Mouse (Mus musculus): ENCODE measurements at regions not wholly inside any gene's neighbourhood (a gene's known extent, or its start where the extent isn't known, plus 50 kb on each side); places are given as distances from the start of the nearest gene placed in this dataset.

GRCm38 (mm10) chr14:76188105-76188645 lies 77.5 kb downstream of the Nufip1 start:
- DNase-seq (ENCODE audit: low read depth), result no peak

DNA sequence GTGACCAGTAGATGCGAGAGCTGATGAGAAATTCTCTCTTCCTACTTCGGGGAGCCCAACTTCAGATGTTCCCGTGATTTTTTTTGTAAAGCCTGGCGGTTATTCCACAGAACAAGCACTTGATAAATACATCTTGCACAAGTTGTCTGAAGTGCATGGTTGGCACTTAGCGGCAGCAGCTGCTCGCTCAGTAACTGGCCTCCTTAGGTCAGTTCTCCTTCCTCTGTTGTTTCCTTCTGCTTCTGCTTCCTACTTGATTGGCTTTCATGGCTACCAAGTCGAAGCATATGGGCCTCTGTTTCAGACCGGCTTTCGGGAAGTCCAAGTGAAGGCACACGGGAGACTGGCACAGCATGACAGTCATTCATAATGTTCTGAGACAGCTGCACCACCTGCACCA lies 84.6 kb downstream of the Nufip1 start:
- no peak for DNase-seq (ENCODE audit: low read depth)

- no peak for DNase-seq (ENCODE audit: low read depth)
Measured at GRCm38 (mm10) chr14:76197357-76197756, 86.7 kb downstream of the Nufip1 start.

DNA sequence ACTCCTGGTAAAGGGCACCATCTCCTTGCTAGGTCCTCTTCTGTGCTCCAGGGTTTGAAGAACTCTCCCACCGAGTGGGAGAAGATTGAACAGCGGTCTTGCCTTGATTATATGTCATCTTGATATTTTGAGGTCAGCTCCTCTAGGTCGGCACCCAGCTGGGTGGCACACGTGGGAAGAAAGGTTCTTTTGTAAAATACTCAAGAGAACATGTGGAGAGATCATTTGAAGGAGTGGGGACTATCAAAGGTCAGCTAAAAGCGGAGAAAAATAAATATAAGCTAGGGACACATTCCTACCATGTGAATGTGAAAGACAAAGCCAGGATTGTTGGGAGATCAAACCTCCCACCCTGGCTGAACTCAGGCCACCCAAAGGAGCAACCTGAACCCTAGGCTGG lies 87.7 kb downstream of the Nufip1 start:
- DNase-seq (ENCODE audit: low read depth), result no peak

DNA sequence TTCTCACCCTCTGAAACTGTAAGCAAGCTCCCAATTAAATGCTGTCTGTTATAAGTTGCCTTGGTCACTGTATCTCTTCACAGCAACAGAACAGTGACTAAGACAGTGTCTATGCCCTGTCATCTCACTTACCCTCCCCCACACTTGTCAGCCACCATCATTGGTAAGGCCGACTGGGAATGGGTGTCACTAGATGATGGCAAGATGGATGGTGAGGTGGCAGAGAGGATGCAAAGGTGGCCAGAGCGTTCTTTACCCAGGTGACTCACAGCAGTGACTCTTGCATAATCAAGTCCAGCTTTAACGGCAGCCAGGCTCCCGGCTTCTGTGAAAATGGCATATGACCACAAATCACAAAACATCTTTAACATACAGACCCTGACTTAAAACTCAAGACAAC lies 91.9 kb downstream of the Nufip1 start:
- no peak for DNase-seq (ENCODE audit: low read depth)

DNA sequence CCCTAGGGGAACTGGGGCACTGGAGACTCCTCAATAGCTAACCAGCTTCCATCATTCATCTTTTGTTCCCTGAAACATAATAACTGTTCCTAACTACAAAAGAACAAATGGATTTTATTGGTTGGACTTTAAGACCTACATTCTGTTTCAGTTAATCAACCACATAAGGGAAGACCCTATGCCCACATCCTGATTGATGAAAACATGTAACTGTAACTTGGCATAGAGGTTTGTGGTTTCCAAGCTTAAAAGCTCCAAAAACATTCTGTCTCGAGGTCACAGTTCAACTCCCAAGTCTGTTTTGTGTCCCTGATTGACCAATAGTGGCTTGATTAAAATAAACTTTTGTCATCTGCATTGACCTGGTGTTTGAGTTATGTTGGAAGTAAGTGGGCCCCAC lies 92.4 kb downstream of the Nufip1 start:
- DNase-seq (ENCODE audit: low read depth), result no peak

GRCm38 (mm10) chr14:76216446-76217177 lies 105.9 kb downstream of the Nufip1 start:
- no peak for DNase-seq (ENCODE audit: low read depth)

DNA sequence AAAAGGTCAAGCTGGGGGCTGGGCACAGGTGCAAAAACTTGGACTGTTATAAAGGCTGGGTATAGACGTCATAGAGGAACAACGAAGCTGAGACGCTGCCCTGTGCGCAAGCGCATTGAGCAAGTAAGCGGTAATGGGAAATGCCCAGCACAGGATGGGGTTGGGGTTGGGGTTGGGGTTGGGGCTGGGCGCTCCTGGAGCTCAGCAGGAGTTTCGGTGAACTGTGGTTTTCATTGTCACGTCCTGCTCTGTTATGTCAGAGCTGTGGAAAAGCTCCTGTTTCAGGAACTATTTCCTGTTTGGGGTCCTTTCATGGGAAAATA lies 106.4 kb downstream of the Nufip1 start:
- DNase-seq (ENCODE audit: low read depth), result no peak

- no peak for DNase-seq (ENCODE audit: low read depth)
Measured at GRCm38 (mm10) chr14:76217571-76218256, 107.0 kb downstream of the Nufip1 start.

DNA sequence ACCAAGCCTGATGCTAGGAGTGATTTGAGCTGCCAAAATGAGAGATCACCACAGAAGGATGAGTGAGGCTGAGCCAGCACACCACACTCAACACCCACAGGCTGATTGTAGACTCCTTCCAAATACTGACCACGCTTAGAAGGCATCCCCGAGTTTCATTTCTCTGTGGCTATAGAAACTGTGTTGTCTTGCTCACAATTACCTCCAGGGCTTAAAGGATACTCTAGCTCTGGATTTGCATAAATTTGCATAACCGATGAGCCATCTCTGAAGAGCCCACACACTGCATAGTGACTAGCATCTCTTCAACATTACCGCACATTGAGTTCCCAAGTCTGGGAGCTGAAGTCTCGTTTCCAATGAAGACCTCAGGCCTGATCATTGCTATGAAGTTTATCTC lies 110.3 kb downstream of the Nufip1 start:
- DNase-seq (ENCODE audit: low read depth), result no peak

- no peak for DNase-seq (ENCODE audit: low read depth)
Measured at GRCm38 (mm10) chr14:76221617-76222319, 111.1 kb downstream of the Nufip1 start.

DNA sequence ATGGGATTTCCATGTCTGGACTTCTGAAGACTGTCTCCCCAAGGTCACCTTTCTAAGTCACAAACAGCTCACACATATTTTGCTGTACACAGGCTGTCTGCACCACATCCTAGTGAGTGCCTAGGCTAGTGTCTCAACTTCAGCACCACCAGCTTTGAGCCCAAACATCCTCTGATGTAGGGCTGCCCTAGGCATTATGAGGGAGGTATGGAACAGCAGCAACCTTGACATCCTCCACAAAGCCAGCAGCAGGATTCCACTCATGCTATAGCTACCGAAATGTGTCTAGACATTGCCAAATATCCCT lies 111.6 kb downstream of the Nufip1 start:
- DNase-seq (ENCODE audit: low read depth), result no peak

- DNase-seq (ENCODE audit: low read depth), result no peak
Measured at GRCm38 (mm10) chr14:76223036-76223650, 112.5 kb downstream of the Nufip1 start.

GRCm38 (mm10) chr14:76223903-76224302 lies 113.2 kb downstream of the Nufip1 start:
- DNase-seq (ENCODE audit: low read depth), result no peak

DNA sequence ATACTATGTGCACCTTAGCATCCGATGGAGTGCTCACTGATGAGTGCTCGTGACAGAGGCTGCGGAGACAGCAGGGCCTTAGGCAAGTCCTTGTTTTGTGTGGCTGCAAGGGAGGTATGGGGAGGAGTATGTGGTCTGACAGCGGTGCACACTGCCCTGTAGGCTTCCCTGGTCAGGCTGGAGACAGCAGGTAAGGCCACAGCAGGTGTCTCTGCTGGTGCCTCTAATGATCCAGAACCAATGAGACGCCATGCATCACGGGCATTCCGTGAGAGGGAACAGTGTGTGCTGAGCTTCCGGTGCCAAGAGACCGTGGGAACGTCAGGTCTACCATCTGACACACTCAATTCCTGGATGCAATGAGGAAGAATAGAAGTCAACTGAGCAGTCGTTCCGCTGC lies 114.8 kb downstream of the Nufip1 start:
- no peak for DNase-seq (ENCODE audit: low read depth)

- DNase-seq (ENCODE audit: low read depth), result peak; percentile 7
Measured at GRCm38 (mm10) chr14:76226621-76227297, 116.1 kb downstream of the Nufip1 start.

DNA sequence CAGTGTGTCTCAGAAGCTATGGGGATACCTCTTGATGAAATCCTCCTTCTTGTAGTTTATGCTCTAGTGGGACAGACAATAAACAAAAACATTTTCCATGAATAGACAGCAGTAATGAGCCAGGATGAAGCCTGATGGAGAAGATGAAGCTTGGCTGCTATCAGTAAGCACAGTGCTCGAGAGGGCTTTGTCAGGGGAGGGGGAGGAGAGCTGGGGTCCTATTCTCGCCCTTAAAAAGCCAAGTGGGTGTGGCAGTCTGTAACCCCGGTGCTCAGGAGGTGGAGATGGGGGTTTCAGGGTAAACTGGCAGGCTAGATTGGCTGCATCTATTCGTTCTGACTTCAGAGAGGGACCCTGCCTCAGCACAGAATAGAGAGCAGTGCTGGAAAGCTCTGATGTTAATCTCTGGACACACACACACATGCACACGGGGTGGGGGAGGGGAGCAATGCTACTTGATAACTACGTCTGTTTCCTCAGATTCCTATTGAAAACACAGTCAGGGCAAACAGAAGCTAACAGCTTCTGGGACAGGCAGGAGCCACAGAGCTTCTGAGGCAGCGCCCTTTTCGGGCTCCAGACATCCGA lies 118.4 kb downstream of the Nufip1 start:
- no peak for DNase-seq (ENCODE audit: low read depth)

DNA sequence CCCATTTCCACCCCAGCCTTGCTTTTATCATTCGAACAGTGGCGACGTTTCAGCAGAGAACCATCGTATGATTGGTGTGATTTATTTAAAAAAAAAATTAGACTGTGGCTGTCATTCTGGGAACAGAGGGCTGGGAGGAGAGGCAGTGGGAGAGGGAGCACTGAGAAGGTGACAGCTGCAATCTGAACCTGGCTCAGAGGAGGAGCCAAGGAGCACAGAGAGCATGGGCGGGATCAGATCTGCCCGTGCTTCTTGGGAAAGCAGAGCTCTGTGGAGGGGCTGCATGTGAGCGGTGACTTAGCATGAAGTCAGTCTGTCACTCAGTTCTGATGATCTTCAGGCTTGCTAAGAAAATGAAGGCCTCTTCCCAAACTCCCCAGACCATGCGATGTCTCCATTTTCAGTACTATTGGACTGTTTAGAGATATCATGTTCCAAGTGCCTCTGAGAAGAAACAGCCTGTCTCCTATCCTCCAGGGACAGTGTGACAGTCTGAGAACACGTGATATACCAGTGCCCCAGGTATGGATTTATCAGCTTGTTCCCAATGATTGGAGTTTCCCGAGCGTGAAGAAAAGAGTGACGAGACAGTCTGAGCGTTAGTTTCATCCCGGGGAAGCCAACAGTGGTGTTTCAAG lies 129.3 kb downstream of the Nufip1 start:
- no peak for DNase-seq (ENCODE audit: low read depth)

- no peak for DNase-seq (ENCODE audit: low read depth)
Measured at GRCm38 (mm10) chr14:76243581-76244337, 133.1 kb downstream of the Nufip1 start.

- DNase-seq (ENCODE audit: low read depth), result no peak
Measured at GRCm38 (mm10) chr14:76244338-76245062, 133.8 kb downstream of the Nufip1 start.

All from NIH3T3 (cell line).